Mouse (Mus musculus): ENCODE results near the gene Auts2. TPM values are rescaled to one million over a fixed set of nuclear protein-coding genes. Genes with fewer than 3 reads are reported as not detected.

The Auts2 gene
- polyA plus RNA-seq, 1 experiment from 2014 or later, result 34.5 TPM

DNA sequence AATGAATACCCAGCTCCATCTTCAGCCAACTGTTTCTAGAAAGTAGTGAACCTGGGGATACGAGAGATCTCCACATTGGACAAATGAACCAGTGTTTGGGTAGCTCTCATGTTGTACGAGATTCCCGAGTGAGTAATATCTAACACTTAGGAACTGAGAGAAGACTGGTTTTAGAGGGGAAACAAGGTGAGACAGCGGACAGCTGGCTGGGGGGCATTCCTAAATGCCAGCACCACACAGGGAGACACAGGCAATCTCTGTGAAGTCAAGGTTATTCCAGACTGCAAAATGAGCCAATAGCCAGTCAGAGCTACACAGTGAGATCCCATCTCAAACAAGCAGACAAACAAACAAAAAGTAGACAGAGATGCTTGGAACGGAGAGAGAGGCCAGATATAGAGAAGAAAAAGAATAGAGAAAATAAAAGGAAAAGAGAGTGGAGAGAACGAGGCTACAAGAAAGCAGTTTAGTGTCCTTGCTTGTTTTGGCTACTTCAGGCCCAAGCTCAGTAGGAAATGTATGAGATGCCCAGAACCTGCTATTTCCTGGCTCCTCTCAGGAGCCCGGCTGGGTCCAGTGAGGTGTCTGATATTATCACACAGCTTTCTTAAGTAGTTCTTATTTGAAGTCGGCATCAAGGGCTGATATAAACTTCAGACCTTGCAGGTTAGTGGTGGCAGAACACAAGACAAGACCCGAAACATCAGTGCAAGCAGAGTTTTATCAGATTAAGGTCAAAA, 224.9 kb downstream of the Auts2 start:
- ATAC-seq (no peak), DNase-seq (ENCODE audit: low spot score) (no peak)
- no peak overlapping the region for H3K27ac ChIP-seq (ENCODE audit: low read depth, low read length)
- no peaks in the 10 kb centered on the region for H3K27me3 ChIP-seq (replicated peaks; ENCODE audit: control insufficient read depth, insufficient read depth, low read length)
- no peaks in the 10 kb centered on the region for H3K9me3 ChIP-seq (replicated peaks; ENCODE audit: control insufficient read depth, low read length)
- WGBS, result 83% methylated on average over 9 of the region's 9 CpGs
- H3K4me3 ChIP-seq (ENCODE audit: low read depth, low read length), result no peak overlapping the region
- no peaks in the 10 kb centered on the region for H3K36me3 ChIP-seq (ENCODE audit: control insufficient read depth, insufficient read depth, low read length)
- H3K4me2 ChIP-seq (ENCODE audit: low read length), result no peak overlapping the region
- H3K9ac ChIP-seq (ENCODE audit: low read length), result no peak overlapping the region
- H3K4me1 ChIP-seq (ENCODE audit: control insufficient read depth, insufficient read depth, low read length), result peaks cover 27% of the 10 kb centered on the region

GRCm38 (mm10) chr5:132316897-132317296, 226.2 kb downstream of the Auts2 start:
- H3K27me3 ChIP-seq (replicated peaks; ENCODE audit: control insufficient read depth, insufficient read depth, low read length), result no peaks in the 10 kb centered on the region
- H3K4me1 ChIP-seq (ENCODE audit: control insufficient read depth, insufficient read depth, low read length), result peaks cover 17% of the 10 kb centered on the region
- H3K36me3 ChIP-seq (ENCODE audit: control insufficient read depth, insufficient read depth, low read length), result no peaks in the 10 kb centered on the region
- ATAC-seq (no peak), DNase-seq (ENCODE audit: low spot score) (no peak)
- H3K4me2 ChIP-seq (ENCODE audit: low read length), result no peak overlapping the region
- no peaks in the 10 kb centered on the region for H3K9me3 ChIP-seq (replicated peaks; ENCODE audit: control insufficient read depth, low read length)
- H3K27ac ChIP-seq (ENCODE audit: low read depth, low read length), result no peak overlapping the region
- no peak overlapping the region for H3K9ac ChIP-seq (ENCODE audit: low read length)
- WGBS, result 34% methylated on average over 6 of the region's 6 CpGs
- no peak overlapping the region for H3K4me3 ChIP-seq (ENCODE audit: low read depth, low read length)

GRCm38 (mm10) chr5:132314300-132314699, 228.8 kb downstream of the Auts2 start:
- Histone ChIP-seq H3K27me3 (replicated peaks; ENCODE audit: control insufficient read depth, insufficient read depth, low read length) (no peaks in the 10 kb centered on the region), H3K4me1 (ENCODE audit: control insufficient read depth, insufficient read depth, low read length) (peaks cover 6% of the 10 kb centered on the region), H3K9ac (ENCODE audit: low read length) (no peak overlapping the region), H3K4me3 (ENCODE audit: low read depth, low read length) (no peak overlapping the region), H3K4me2 (ENCODE audit: low read length) (no peak overlapping the region), H3K27ac (ENCODE audit: low read depth, low read length) (peak overlapping the region; percentile 23; the same call in 1 of the 2 replicates), H3K9me3 (replicated peaks; ENCODE audit: control insufficient read depth, low read length) (no peaks in the 10 kb centered on the region), H3K36me3 (ENCODE audit: control insufficient read depth, insufficient read depth, low read length) (no peaks in the 10 kb centered on the region)
- DNase-seq (ENCODE audit: low spot score) (peak; percentile 45), ATAC-seq (no peak)
- 46% methylated on average over 5 of the region's 5 CpGs for WGBS

DNA sequence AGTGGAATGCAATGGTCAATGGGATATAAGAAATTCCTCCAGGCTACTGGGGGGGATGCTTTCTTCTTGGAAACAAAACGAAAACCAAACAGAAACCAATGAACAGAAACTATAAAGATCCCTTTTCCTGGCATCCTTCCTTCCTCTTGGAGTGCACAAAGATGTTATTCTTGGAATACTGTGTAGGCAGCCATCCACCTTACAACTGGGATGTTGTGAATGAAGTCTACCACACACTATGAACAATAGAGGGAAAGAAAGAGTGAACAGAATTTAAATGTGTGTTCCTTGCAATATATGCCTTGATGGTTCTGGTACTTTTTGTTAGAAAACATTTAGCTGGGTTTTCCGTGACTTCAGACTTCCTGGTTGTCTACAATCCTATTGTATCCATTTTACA, 236.1 kb downstream of the Auts2 start:
- 68% methylated on average over 2 of the region's 2 CpGs for WGBS
- no peak overlapping the region for H3K4me3 ChIP-seq (ENCODE audit: low read depth, low read length)
- H3K9ac ChIP-seq (ENCODE audit: low read length), result no peak overlapping the region
- no peak overlapping the region for H3K4me2 ChIP-seq (ENCODE audit: low read length)
- ATAC-seq, result no peak
- no peak overlapping the region for H3K27ac ChIP-seq (ENCODE audit: low read depth, low read length)
- no peaks in the 10 kb centered on the region for H3K27me3 ChIP-seq (replicated peaks; ENCODE audit: control insufficient read depth, insufficient read depth, low read length)
- H3K36me3 ChIP-seq (ENCODE audit: control insufficient read depth, insufficient read depth, low read length), result no peaks in the 10 kb centered on the region
- peaks cover 22% of the 10 kb centered on the region for H3K4me1 ChIP-seq (ENCODE audit: control insufficient read depth, insufficient read depth, low read length)
- no peaks in the 10 kb centered on the region for H3K9me3 ChIP-seq (replicated peaks; ENCODE audit: control insufficient read depth, low read length)
- no peak for DNase-seq (ENCODE audit: low spot score)

- Histone ChIP-seq H3K4me2 (ENCODE audit: low read length) (no peak overlapping the region), H3K9ac (ENCODE audit: low read length) (no peak overlapping the region), H3K36me3 (ENCODE audit: control insufficient read depth, insufficient read depth, low read length) (no peaks in the 10 kb centered on the region), H3K27ac (ENCODE audit: low read depth, low read length) (no peak overlapping the region; the same call in 1 of the 2 replicates), H3K4me1 (ENCODE audit: control insufficient read depth, insufficient read depth, low read length) (peaks cover 22% of the 10 kb centered on the region), H3K9me3 (replicated peaks; ENCODE audit: control insufficient read depth, low read length) (no peaks in the 10 kb centered on the region), H3K4me3 (ENCODE audit: low read depth, low read length) (no peak overlapping the region), H3K27me3 (replicated peaks; ENCODE audit: control insufficient read depth, insufficient read depth, low read length) (no peaks in the 10 kb centered on the region)
- 39% methylated on average over 5 of the region's 5 CpGs for WGBS
- DNase-seq (ENCODE audit: low spot score) (peak; percentile 63), ATAC-seq (no peak)
Observed at GRCm38 (mm10) chr5:132305354-132305934, 237.7 kb downstream of the Auts2 start.

DNA sequence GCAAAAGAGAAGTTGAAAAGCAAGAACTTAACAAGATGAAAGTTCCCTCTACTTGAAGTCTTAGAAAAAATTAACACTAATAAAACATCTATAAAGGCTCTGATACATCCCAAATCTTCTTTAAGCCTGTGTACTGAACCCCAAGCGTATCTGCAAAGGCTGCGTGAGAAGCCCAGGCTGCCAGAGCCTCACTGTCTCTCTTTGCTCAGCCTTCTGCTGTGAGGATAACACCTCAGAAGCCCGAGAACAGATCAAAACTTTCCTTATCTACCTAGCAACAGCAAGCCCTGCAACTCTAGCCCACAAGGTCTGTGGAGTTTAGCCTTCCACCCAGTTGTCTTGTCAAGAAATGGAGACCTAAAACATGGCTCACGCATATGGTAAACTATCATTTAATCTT, 240.4 kb downstream of the Auts2 start:
- no peaks in the 10 kb centered on the region for H3K27me3 ChIP-seq (replicated peaks; ENCODE audit: control insufficient read depth, insufficient read depth, low read length)
- H3K36me3 ChIP-seq (ENCODE audit: control insufficient read depth, insufficient read depth, low read length), result no peaks in the 10 kb centered on the region
- WGBS, result 89% methylated on average over 4 of the region's 4 CpGs
- H3K27ac ChIP-seq (ENCODE audit: low read depth, low read length), result no peak overlapping the region
- no peak for ATAC-seq
- H3K9me3 ChIP-seq (replicated peaks; ENCODE audit: control insufficient read depth, low read length), result no peaks in the 10 kb centered on the region
- no peak overlapping the region for H3K4me2 ChIP-seq (ENCODE audit: low read length)
- peaks cover 32% of the 10 kb centered on the region for H3K4me1 ChIP-seq (ENCODE audit: control insufficient read depth, insufficient read depth, low read length)
- DNase-seq (ENCODE audit: low spot score), result no peak
- no peak overlapping the region for H3K9ac ChIP-seq (ENCODE audit: low read length)
- no peak overlapping the region for H3K4me3 ChIP-seq (ENCODE audit: low read depth, low read length)

- Histone ChIP-seq H3K9me3 (replicated peaks; ENCODE audit: control insufficient read depth, low read length) (no peaks in the 10 kb centered on the region), H3K4me1 (ENCODE audit: control insufficient read depth, insufficient read depth, low read length) (peaks cover 32% of the 10 kb centered on the region), H3K4me2 (ENCODE audit: low read length) (no peak overlapping the region), H3K27me3 (replicated peaks; ENCODE audit: control insufficient read depth, insufficient read depth, low read length) (no peaks in the 10 kb centered on the region), H3K36me3 (ENCODE audit: control insufficient read depth, insufficient read depth, low read length) (no peaks in the 10 kb centered on the region), H3K9ac (ENCODE audit: low read length) (no peak overlapping the region), H3K4me3 (ENCODE audit: low read depth, low read length) (no peak overlapping the region), H3K27ac (ENCODE audit: low read depth, low read length) (no peak overlapping the region)
- DNase-seq (ENCODE audit: low spot score), result no peak
- 56% methylated on average over 4 of the region's 4 CpGs for WGBS
- no peak for ATAC-seq
Observed at GRCm38 (mm10) chr5:132300794-132301193, 242.3 kb downstream of the Auts2 start.

GRCm38 (mm10) chr5:132299716-132300115, 243.4 kb downstream of the Auts2 start:
- H3K4me3 ChIP-seq (ENCODE audit: low read depth, low read length), result no peak overlapping the region
- WGBS, result 79% methylated on average over 4 of the region's 4 CpGs
- H3K4me2 ChIP-seq (ENCODE audit: low read length), result no peak overlapping the region
- H3K27me3 ChIP-seq (replicated peaks; ENCODE audit: control insufficient read depth, insufficient read depth, low read length), result no peaks in the 10 kb centered on the region
- ATAC-seq (no peak), DNase-seq (ENCODE audit: low spot score) (no peak)
- H3K36me3 ChIP-seq (ENCODE audit: control insufficient read depth, insufficient read depth, low read length), result no peaks in the 10 kb centered on the region
- H3K27ac ChIP-seq (ENCODE audit: low read depth, low read length), result no peak overlapping the region
- peaks cover 33% of the 10 kb centered on the region for H3K4me1 ChIP-seq (ENCODE audit: control insufficient read depth, insufficient read depth, low read length)
- H3K9ac ChIP-seq (ENCODE audit: low read length), result no peak overlapping the region
- no peaks in the 10 kb centered on the region for H3K9me3 ChIP-seq (replicated peaks; ENCODE audit: control insufficient read depth, low read length)

- Histone ChIP-seq H3K27ac (ENCODE audit: low read depth, low read length) (0 out of 2 replicates have a peak overlapping the region, but pooled peaks have one; percentile 35), H3K4me2 (ENCODE audit: low read length) (no peak overlapping the region), H3K9me3 (replicated peaks; ENCODE audit: control insufficient read depth, low read length) (no peaks in the 10 kb centered on the region), H3K27me3 (replicated peaks; ENCODE audit: control insufficient read depth, insufficient read depth, low read length) (no peaks in the 10 kb centered on the region), H3K9ac (ENCODE audit: low read length) (no peak overlapping the region), H3K36me3 (ENCODE audit: control insufficient read depth, insufficient read depth, low read length) (no peaks in the 10 kb centered on the region), H3K4me1 (ENCODE audit: control insufficient read depth, insufficient read depth, low read length) (peaks cover 36% of the 10 kb centered on the region), H3K4me3 (ENCODE audit: low read depth, low read length) (no peak overlapping the region)
- DNase-seq (ENCODE audit: low spot score) (peak; percentile 22), ATAC-seq (no peak)
Observed at GRCm38 (mm10) chr5:132298996-132299395, 244.1 kb downstream of the Auts2 start.
